Mouse (Mus musculus) spleen, adult 2 months (tissue): ENCODE data around the gene Zscan25.

Source experiments
- CTCF ChIP-seq: fragments of 200-500 bp; IDR thresholded peaks from 2 replicates; pipeline ENCODE4 v1.5.1; 2011; ENCODE audit warnings: mild to moderate bottlenecking, inconsistent platforms; ENCODE audit not compliant: insufficient read depth, insufficient read length, insufficient replicate concordance; ENCODE audit errors: extremely low read depth
- POLR2A ChIP-seq: fragments of 200-500 bp; IDR thresholded peaks from 2 replicates; pipeline ENCODE4 v1.6.1; 2011; ENCODE audit warnings: low read depth, low read length, inconsistent platforms

DNA sequence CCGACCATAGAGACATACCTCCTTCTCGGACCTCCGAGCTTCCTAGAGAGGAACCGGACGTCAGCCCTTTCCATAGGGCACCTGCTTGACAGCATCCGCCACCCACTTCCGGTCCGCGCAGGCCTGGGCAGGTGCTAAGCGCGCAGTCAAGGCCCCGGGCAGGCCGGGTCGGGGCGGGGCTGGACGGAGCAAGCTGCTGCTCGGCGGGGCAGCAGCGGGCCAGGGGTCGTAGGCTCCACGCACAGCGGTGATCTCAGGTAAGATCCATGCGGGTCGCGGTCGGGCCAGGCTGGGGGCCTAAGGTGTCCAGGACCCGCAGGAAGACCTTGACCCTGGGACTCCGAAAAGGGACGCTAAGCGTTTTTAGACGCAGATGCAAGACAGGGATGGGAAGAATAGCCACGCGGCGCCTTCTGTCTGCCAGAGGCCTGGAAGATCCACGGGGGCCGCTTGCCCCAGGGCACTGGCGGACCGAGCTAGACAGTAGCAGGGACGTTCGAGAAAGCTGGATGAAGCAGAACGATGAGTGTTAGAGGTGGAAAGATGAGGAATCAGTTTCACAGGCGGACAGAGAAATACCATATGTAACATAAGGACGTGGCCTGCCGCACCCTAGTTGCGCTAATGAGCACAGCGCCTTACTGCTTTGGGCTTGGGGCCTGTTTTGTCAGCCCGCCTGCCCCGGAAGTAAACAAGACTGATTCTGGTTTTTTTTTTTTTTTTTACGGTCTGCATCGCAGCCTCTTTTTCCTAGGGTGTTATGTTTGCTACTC lies at the start of gene Zscan25:
- TF ChIP-seq CTCF, result no peak
- peak; percentile 44; the same call in 1 of the 2 replicates for TF ChIP-seq POLR2A
